Mouse (Mus musculus) embryo, embryonic 11 days (tissue): ENCODE results near the gene Akt2.

ENCODE experiments used
- DNase-seq: peaks from one replicate; pipeline ENCODE4 v3.0.0-alpha.2; 2015

Akt2 gene

GRCm38 (mm10) chr7:27590088-27590487, 1.3 kb upstream of the Akt2 start:
- DNase-seq, result no peak

DNA sequence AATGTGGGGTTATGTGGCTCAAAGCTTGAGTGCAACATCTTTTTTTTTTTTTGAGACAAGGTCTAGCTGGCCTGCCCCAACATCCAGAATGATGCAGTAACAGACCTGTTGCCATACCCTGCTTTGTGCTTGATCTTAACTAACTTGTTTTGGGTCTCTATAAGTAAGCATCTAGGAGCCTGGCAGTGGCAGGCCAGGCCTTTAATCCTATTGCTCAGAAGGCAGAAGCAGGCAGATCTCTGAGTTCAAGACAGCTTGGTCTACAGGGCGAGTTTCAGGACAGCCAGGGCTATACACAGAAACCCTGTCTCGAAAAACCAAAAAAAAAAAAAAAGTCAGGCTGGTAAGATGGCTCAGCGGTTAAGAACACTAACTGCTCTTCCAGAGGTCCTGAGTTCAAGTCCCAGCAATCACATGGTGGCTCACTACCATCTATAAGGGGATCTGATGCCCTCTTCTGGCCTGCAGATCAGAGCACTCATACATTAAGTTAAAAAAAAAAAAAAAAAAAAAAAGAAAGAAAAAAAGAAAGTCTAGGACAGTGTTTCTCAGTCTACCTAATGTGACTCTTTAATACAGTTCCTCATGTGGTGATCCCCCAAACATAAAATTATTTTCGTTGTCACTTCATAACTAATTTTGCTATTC, 662 bp upstream of the Akt2 start:
- DNase-seq, result no peak

DNA sequence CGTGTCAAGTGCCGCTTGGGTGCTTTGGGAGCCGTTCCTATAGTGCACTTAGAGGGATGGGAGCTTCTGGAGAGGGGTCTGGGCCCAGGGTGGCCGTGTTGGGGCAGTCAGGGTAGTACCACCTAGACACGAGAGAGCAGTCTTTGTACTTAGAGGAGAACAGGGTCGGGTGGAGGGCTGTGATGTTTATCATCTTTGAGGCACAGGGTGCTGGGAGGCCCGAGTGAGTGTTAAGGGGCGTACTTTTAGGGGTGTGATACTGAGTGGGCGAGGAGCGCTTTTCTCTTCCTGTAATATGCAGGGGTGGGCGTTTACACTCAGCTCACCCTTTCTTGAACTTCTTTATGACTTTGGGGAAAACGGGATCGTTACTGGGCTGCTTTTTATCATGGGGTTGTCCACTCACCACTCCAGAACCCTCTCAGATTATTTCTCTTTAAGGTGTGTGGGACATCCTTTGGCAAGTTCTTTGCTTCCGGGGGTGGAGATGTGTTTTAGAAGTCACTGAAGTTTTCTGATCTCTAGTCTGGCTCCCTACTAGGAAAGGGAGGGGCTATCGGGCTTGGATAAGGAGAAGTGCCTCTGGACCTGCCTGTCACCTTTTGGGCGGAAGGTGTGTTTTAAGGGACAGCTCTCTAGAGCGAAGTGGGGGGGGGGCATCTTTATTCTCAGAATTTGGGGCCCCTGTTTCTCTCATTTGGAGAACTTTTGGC, 1.0 kb downstream of the Akt2 start:
- DNase-seq, result no peak

- DNase-seq, result no peak
These were observed 1.7 kb downstream of the Akt2 start for GRCm38 (mm10) chr7:27592934-27593645.

- no peak for DNase-seq
These were observed 5.5 kb downstream of the Akt2 start for GRCm38 (mm10) chr7:27596586-27597503.

DNA sequence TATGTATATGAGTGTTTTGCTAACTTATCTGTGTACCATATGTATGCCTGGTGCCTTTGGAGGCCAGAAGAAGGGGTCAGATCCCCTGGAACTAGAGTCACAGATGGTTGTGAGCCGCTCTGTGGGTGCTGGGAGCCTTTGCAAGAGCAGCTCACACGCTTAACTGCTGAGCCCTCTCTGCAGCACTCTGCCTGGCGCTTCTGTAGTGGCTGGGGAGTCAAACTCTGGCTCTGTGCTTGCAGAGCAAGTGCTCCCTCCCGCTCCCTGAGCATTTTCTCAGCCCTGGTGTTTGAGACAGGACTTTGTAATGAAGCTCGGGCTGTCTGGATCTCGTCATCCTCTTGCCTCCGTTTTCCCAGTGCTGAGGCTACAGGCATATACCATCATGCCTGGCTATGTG, 6.7 kb downstream of the Akt2 start:
- DNase-seq, result no peak

GRCm38 (mm10) chr7:27601628-27602027, 10.3 kb downstream of the Akt2 start:
- DNase-seq, result no peak

GRCm38 (mm10) chr7:27602161-27602560, 10.8 kb downstream of the Akt2 start:
- no peak for DNase-seq

- DNase-seq, result no peak
These were observed 11.5 kb downstream of the Akt2 start for GRCm38 (mm10) chr7:27602835-27603234.

GRCm38 (mm10) chr7:27604661-27605348, 13.5 kb downstream of the Akt2 start:
- DNase-seq, result no peak

- no peak for DNase-seq
These were observed 14.3 kb downstream of the Akt2 start for GRCm38 (mm10) chr7:27605499-27606285.

DNA sequence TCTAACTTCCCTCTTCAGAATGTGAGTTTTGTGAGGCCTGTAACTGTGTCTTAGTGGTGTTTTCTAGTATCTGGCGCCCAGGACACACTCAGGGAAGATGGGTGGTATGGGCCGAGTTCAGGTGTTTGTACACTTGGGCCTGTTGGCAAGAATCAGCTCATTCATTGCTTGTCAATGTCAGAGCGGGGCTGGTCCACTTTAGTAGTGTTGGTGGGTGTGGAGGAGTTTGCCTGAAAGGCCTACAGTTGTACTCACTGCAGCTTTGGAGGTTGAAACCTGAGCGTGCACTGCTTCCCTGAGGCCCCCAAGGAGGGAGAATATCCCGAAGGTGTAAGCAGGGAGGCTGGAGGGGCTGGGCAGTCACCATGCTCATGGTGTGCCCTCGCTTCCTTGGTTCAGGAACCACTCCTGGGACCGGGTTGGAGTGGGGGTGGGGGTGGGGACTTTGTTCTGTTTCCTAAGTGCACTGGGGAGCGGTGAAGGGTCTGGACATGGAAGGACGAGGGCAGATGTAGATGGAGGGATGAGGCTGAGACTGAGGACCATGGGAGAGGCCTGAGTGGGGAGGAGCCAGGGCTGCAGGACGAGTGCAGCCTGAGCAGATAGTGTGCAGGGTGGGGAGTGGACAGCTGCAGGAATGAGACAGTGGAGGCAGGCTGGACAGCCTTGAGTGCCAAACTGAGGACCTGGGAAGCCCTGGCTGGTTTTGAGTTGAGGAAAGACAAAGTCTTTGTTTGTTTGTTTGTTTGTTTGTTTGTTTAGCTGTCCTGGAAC, 15.3 kb downstream of the Akt2 start:
- no peak for DNase-seq

GRCm38 (mm10) chr7:27607580-27607979, 16.2 kb downstream of the Akt2 start:
- DNase-seq, result no peak

DNA sequence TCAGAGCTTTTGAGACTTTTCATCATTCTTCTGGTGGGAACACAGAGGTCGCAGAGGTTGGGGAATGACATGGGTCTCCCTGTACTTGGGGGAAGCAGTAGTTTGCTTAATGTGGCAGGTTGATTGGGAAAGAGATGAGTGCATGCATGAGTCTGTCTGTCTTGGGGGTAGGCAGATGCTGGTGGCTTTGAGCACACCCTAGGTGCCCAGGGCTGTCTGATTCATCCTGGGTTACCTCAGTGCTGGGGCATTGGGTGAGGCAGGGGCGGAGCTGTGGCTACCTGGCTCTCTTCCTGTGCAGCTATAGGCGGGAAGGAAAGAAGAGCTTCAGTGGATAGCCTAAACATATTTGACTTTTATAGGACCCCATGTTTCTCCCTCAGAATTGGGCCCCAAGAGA, 16.8 kb downstream of the Akt2 start:
- DNase-seq, result no peak

DNA sequence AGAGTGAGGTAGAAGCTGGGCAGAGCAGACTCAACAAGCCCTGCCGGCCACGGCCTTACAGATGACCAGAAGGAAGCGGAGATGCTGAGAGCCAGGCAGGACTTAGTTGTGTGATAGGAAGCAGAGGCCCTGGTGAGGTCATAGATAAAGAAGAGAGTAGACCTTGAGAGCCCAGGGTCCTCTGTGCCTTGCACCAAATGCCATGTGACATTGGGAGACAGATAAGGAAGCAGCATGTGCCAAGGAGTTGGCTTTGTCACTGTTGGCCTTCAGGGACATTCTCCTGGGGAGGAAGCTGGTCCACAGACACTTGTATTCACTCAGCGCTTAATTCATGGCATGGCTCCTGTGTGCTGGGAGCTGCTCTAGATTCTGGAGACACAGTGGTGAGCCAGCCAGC, 17.9 kb downstream of the Akt2 start:
- DNase-seq, result no peak

DNA sequence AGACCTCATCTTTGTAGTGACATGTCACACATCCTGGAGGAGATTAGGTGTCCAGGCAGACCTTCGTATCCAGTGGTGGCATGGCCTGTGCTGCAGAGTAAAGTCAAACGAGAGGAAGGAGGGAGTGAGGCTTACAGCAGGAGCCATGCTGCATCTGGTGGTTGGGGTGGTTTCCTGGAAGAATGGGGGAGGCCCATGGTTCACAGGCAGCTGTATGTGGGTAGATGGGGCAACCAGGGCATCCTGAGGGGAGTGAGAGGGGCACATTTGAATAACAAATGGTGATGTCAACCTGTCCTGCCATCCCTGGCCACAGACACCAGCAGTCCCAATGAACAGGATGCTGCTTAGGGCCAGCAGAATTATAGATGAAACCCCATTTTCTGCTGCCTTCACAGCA, 18.3 kb downstream of the Akt2 start:
- no peak for DNase-seq

DNA sequence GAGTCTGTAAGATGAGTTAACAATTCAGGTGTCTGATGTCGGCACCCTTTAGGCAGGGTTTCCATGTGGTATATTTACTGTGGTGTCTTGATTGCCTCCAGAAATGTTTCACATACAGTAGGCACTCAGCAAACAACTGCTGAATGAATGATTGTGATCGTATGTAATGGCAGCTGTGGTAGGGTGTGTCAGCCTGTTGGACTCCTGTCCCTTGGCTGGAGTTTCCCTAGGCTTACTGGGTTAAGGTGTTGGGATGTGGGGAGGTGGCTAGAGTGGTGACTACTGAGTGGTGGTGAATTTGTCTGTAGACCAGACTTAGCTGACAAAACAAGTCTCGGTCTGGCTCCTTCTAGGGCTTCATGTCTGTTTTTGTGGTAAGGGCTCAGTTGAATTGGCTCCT, 19.0 kb downstream of the Akt2 start:
- no peak for DNase-seq

- no peak for DNase-seq
These were observed 19.5 kb downstream of the Akt2 start for GRCm38 (mm10) chr7:27610871-27611270.

GRCm38 (mm10) chr7:27612940-27613339, 21.6 kb downstream of the Akt2 start:
- DNase-seq, result no peak

- no peak for DNase-seq
These were observed 22.6 kb downstream of the Akt2 start for GRCm38 (mm10) chr7:27613751-27614499.
